Comparison of ENCODE assay signal across 12 mouse cellular contexts in the genomic region with DNA sequence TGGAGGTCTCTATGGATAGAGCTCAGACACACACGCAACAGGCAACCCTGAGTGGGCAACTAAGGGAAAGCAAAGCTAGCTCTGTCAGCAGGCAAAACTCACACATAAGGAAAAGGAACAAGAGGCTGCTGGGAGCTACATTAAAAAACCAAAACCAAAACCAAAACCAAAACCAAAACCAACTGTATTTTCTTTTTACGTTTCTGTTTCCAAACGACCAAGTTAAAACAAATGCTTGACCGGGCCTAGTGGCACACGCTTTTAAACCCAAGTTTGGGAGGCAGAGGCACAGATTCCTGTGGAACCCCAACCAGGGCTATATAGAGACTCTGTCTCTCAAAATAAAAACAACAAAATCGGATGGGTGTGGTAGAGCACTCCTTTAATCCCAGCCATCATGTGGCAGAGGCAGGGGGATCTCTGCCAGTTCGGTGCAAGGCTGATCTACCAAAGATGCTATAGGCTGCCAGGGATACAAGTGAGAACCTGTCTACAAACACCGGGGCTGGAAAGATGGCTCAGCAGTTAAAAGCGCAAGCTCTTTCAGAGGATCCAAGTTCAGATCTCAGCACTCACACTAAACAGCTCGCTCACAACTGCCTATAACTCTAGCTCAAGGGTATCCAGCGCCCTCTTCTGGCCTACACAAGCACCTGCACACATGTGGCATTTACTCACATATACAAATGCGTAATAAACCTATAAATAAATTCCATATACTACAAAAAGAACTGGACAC. TPM values are rescaled to one million over a fixed set of nuclear protein-coding genes. Genes with fewer than 3 reads are reported as not detected.
DNase-seq lines count a peak whose midpoint lies in the region; ATAC-seq and TF ChIP-seq lines count a peak whose summit lies in the region.
"Had no signal": no experiment of that assay in that cellular context is flagged by ENCODE, and none has a peak within 500 bp of the region (broad histone marks: within the 10 kb centered on the region; RNA-seq: fewer than 3 reads in every experiment).

No protein-coding gene starts in this region.

- no peak for TF ChIP-seq EP300 in stomach, postnatal 0 days (optimal IDR thresholded peaks at IDR 0.05)

- H3K27me3 ChIP-seq in heart, embryonic 14.5 days (ENCODE audit: control insufficient read depth, insufficient read depth, low read length), result no peaks in the 10 kb centered on the region
- no peaks in the 10 kb centered on the region for H3K27me3 ChIP-seq in thymus, adult 2 months (ENCODE audit: control insufficient read depth, insufficient read depth, low read length)
- H3K27me3 ChIP-seq in stomach, postnatal 0 days (ENCODE audit: control insufficient read depth, insufficient read depth, low read length), result no peaks in the 10 kb centered on the region
- H3K27me3 ChIP-seq: limb, embryonic 13.5 days had no signal

- H3K4me2 ChIP-seq in heart, embryonic 14.5 days (ENCODE audit: low read length), result no peak overlapping the region
- H3K4me2 ChIP-seq in stomach, postnatal 0 days (replicated peaks; ENCODE audit: low read depth), result no peak overlapping the region
- H3K4me2 ChIP-seq: limb, embryonic 13.5 days had no signal

- no peaks in the 10 kb centered on the region for H3K9me3 ChIP-seq in heart, embryonic 14.5 days (ENCODE audit: control insufficient read depth, low read length)
- H3K9me3 ChIP-seq in stomach, postnatal 0 days (ENCODE audit: control insufficient read depth, low read length), result no peaks in the 10 kb centered on the region
- H3K9me3 ChIP-seq: limb, embryonic 13.5 days had no signal

- 87% methylated on average over 12 of the region's 12 CpGs for WGBS in heart, embryonic 14.5 days
- WGBS in thymus, adult 2 months, result 57% methylated on average over 12 of the region's 12 CpGs
- 85% methylated on average over 12 of the region's 12 CpGs for WGBS in stomach, postnatal 0 days

- TF ChIP-seq CTCF in thymus, adult 2 months (IDR thresholded peaks at IDR 0.05; ENCODE audit: borderline replicate concordance, control insufficient read depth, extremely low read depth, insufficient read depth, low read length, poor library complexity), result no peak
- TF ChIP-seq CTCF in brain, embryonic 14.5 days (IDR thresholded peaks at IDR 0.05; ENCODE audit: borderline replicate concordance, extremely low read depth, insufficient read depth, insufficient read length), result peak; percentile 11; the same call in 1 of the 2 replicates
- TF ChIP-seq CTCF in stomach, postnatal 0 days (IDR thresholded peaks at IDR 0.05; ENCODE audit: low read depth), result peak; percentile 54

- intact Hi-C loops in heart, postnatal 14 days (cut with DNase I), result no loop called here

- TF ChIP-seq POLR2A in thymus, adult 2 months (IDR thresholded peaks at IDR 0.05; ENCODE audit: control insufficient read depth, extremely low read depth, insufficient read depth, low read length, poor library complexity), result no peak
- TF ChIP-seq POLR2A in brain, embryonic 14.5 days (IDR thresholded peaks at IDR 0.05; ENCODE audit: borderline replicate concordance, extremely low read depth, insufficient read depth, insufficient read length, poor library complexity, severe bottlenecking), result no peak

- H3K4me1 ChIP-seq in heart, embryonic 14.5 days (ENCODE audit: control insufficient read depth in 2 of 2, insufficient read depth in 2 of 2, low read length in 2 of 2), result peaks cover 51 to 80% of the 10 kb centered on the region in 2 experiments
- H3K4me1 ChIP-seq in thymus, adult 2 months (replicated peaks; ENCODE audit: control insufficient read depth, insufficient read depth, low read length), result peaks cover 32% of the 10 kb centered on the region
- H3K4me1 ChIP-seq in stomach, postnatal 0 days (replicated peaks; ENCODE audit: control insufficient read depth, insufficient read depth), result no peaks in the 10 kb centered on the region

- H3K4me3 ChIP-seq in heart, embryonic 14.5 days (ENCODE audit: control insufficient read depth in 1 of 2, insufficient read depth in 1 of 2, low read depth in 1 of 2, low read length in 2 of 2), result no peak overlapping the region
- no peak overlapping the region for H3K4me3 ChIP-seq in thymus, adult 2 months (ENCODE audit: control insufficient read depth, insufficient read depth, low read length)
- no peak overlapping the region for H3K4me3 ChIP-seq in stomach, postnatal 0 days (ENCODE audit: low read depth, low read length)
- H3K4me3 ChIP-seq: limb, embryonic 13.5 days had no signal

- H3K36me3 ChIP-seq in heart, embryonic 14.5 days (ENCODE audit: control insufficient read depth, insufficient read depth, low read length), result peaks cover 52% of the 10 kb centered on the region
- H3K36me3 ChIP-seq in thymus, adult 2 months (ENCODE audit: control insufficient read depth, insufficient read depth, low read length), result peaks cover 6% of the 10 kb centered on the region
- peaks cover 6% of the 10 kb centered on the region; the same call in 1 of the 2 replicates for H3K36me3 ChIP-seq in stomach, postnatal 0 days (ENCODE audit: control insufficient read depth, insufficient read depth, low read length)

- no peak for DNase-seq in heart, postnatal 14 days
- no peak for DNase-seq in thymus, adult 2 months
- no peak for DNase-seq in thymus, postnatal 36 days
- no peak for DNase-seq in brain, embryonic 14.5 days (ENCODE audit: low read depth)
- DNase-seq in stomach, postnatal 0 days (ENCODE audit: low spot score), result no peak
- no peak for DNase-seq in lung, adult 18-20 months
- DNase-seq in spleen, postnatal 10 days (ENCODE audit: low spot score in 2 of 2), result no peak

- peak overlapping the region; percentile 21 to 29; a peak in 2 of 4 replicates for H3K27ac ChIP-seq in heart, embryonic 14.5 days (replicated peaks in 1 of 2; ENCODE audit: control insufficient read depth in 1 of 2, insufficient read depth in 1 of 2, low read depth in 2 of 2, low read length in 2 of 2)
- H3K27ac ChIP-seq in thymus, adult 2 months (ENCODE audit: control insufficient read depth, insufficient read depth, low read length), result peak overlapping the region; percentile 63; the same call in 1 of the 2 replicates
- H3K27ac ChIP-seq in stomach, postnatal 0 days (replicated peaks), result no peak overlapping the region
- H3K27ac ChIP-seq: limb, embryonic 13.5 days had no signal

- no peak overlapping the region for H3K9ac ChIP-seq in heart, embryonic 14.5 days (ENCODE audit: low read length)
- H3K9ac ChIP-seq in stomach, postnatal 0 days (ENCODE audit: low read length), result no peak overlapping the region
- H3K9ac ChIP-seq: limb, embryonic 13.5 days had no signal

- ATAC-seq in heart, embryonic 14.5 days (ENCODE audit: insufficient number of reproducible peaks, insufficient read depth, low FRiP score, low read depth), result no peak
- no peak for ATAC-seq in stomach, postnatal 0 days (ENCODE audit: low FRiP score, low TSS enrichment)

RNA-seq across cellular contexts. Expression of a gene that starts 26.4 kb away (rescaled TPM):
- polyA plus RNA-seq in heart, embryonic 14.5 days (2014; fragmentation: Nextera tagmentation; extraction: Ambion mirVana), result 18.5 and 24.2 TPM in 2 replicates
- 10 to 100 TPM in 1 of 2 experiments, 1 to 10 TPM in 1; 10.0 to 10.4 TPM for total RNA-seq in heart, postnatal 14 days (2021)
- 89.4 and 120 TPM in 2 replicates for polyA plus RNA-seq in thymus, adult 2 months (2012; rRNA removed)
- 35.8 and 53.5 TPM in 2 replicates for polyA plus RNA-seq in brain, embryonic 14.5 days (2012; rRNA removed)
- polyA plus RNA-seq in stomach, postnatal 0 days (2015; fragmentation: Nextera tagmentation; extraction: Ambion mirVana), result 37.1 and 37.7 TPM in 2 replicates

RNA-seq across cellular contexts. Expression of a gene that starts 31.3 kb away (rescaled TPM):
- polyA plus RNA-seq in heart, embryonic 14.5 days (2014; fragmentation: Nextera tagmentation; extraction: Ambion mirVana), result 52.9 and 67.0 TPM in 2 replicates
- 100 to 1,000 TPM; 320 to 341 TPM for total RNA-seq in heart, postnatal 14 days (2021)
- polyA plus RNA-seq in thymus, adult 2 months (2012; rRNA removed), result 86.3 and 110 TPM in 2 replicates
- 263 and 287 TPM in 2 replicates for polyA plus RNA-seq in brain, embryonic 14.5 days (2012; rRNA removed)
- 40.6 and 43.9 TPM in 2 replicates for polyA plus RNA-seq in stomach, postnatal 0 days (2015; fragmentation: Nextera tagmentation; extraction: Ambion mirVana)

RNA-seq across cellular contexts. Expression of a gene that starts 35.7 kb away (rescaled TPM):
- 113 and 126 TPM in 2 replicates for polyA plus RNA-seq in heart, embryonic 14.5 days (2014; fragmentation: Nextera tagmentation; extraction: Ambion mirVana)
- 10 to 100 TPM; 37.1 to 38.2 TPM for total RNA-seq in heart, postnatal 14 days (2021)
- 430 and 578 TPM in 2 replicates for polyA plus RNA-seq in thymus, adult 2 months (2012; rRNA removed)
- 120 and 130 TPM in 2 replicates for polyA plus RNA-seq in brain, embryonic 14.5 days (2012; rRNA removed)
- polyA plus RNA-seq in stomach, postnatal 0 days (2015; fragmentation: Nextera tagmentation; extraction: Ambion mirVana), result 71.1 and 78.4 TPM in 2 replicates

RNA-seq across cellular contexts. Expression of a gene that starts 43.0 kb away (rescaled TPM):
- not detected in 2 replicates for polyA plus RNA-seq in heart, embryonic 14.5 days (2014; fragmentation: Nextera tagmentation; extraction: Ambion mirVana)
- total RNA-seq in heart, postnatal 14 days (2021), result not detected
- polyA plus RNA-seq in thymus, adult 2 months (2012; rRNA removed), result not detected in 2 replicates
- not detected in 2 replicates for polyA plus RNA-seq in brain, embryonic 14.5 days (2012; rRNA removed)
- polyA plus RNA-seq in stomach, postnatal 0 days (2015; fragmentation: Nextera tagmentation; extraction: Ambion mirVana), result not detected in 2 replicates
- total RNA-seq: monocyte, adult 5-6 weeks had no signal
- polyA plus RNA-seq: hindbrain, embryonic 11.5 days; large intestine, adult 2 months; limb, embryonic 13.5 days had no signal

RNA-seq across cellular contexts. Expression of a gene that starts 44.5 kb away (rescaled TPM):
- polyA plus RNA-seq in heart, embryonic 14.5 days (2014; fragmentation: Nextera tagmentation; extraction: Ambion mirVana), result 624 and 715 TPM in 2 replicates
- 100 to 1,000 TPM; 542 to 580 TPM for total RNA-seq in heart, postnatal 14 days (2021)
- 1,664 and 2,025 TPM in 2 replicates for polyA plus RNA-seq in thymus, adult 2 months (2012; rRNA removed)
- polyA plus RNA-seq in brain, embryonic 14.5 days (2012; rRNA removed), result 1,098 and 1,286 TPM in 2 replicates
- polyA plus RNA-seq in stomach, postnatal 0 days (2015; fragmentation: Nextera tagmentation; extraction: Ambion mirVana), result 828 and 879 TPM in 2 replicates
